Mouse (Mus musculus) midbrain, postnatal 0 days (tissue): ENCODE measurements around the gene Blzf1. TPM values are rescaled to one million over a fixed set of nuclear protein-coding genes. Genes with fewer than 3 reads are reported as not detected.
A peak's percentile ranks its signal among the peaks of the same experiment; 100 is the strongest.

Experiments
- ATAC-seq: fragments of 200-750 bp; cut with Nextera tagmentation; 2 replicates; pipeline ENCODE4 v1.8.0; 2017; ENCODE audit warnings: moderate number of reproducible peaks, mild to moderate bottlenecking, moderate TSS enrichment, moderate library complexity; ENCODE audit not compliant: low FRiP score
- DNase-seq: peaks from one replicate; pipeline ENCODE4 v3.0.0-alpha.2; 2015; ENCODE audit warnings: low spot score
- H3K27ac ChIP-seq: fragments of 300-500 bp; sonication (generic); 2 replicates; pipeline ENCODE4 v1.5.1; 2014; ENCODE audit warnings: low read depth, mild to moderate bottlenecking, low read length, mixed read lengths
- H3K27me3 ChIP-seq: fragments of 300-500 bp; sonication (generic); 2 replicates; pipeline ENCODE4 v1.6.1; 2014; ENCODE audit warnings: low read length, control low read depth, mixed read lengths; ENCODE audit not compliant: insufficient read depth
- H3K36me3 ChIP-seq: fragments of 300-500 bp; sonication (generic); 2 replicates; pipeline ENCODE4 v1.6.1; 2014; ENCODE audit warnings: low read length, control low read depth, mixed read lengths; ENCODE audit not compliant: insufficient read depth
- H3K4me1 ChIP-seq: fragments of 300-500 bp; sonication (generic); 2 replicates; pipeline ENCODE4 v1.6.1; 2014; ENCODE audit warnings: mild to moderate bottlenecking, control low read depth, antibody characterized with exemption, low read length, mixed read lengths; ENCODE audit not compliant: insufficient read depth
- H3K4me2 ChIP-seq: fragments of 300-500 bp; sonication (generic); 2 replicates; pipeline ENCODE4 v1.6.1; 2014; ENCODE audit warnings: low read depth, mild to moderate bottlenecking, low read length, mixed read lengths; ENCODE audit not compliant: poor library complexity, severe bottlenecking
- H3K4me3 ChIP-seq: fragments of 300-500 bp; sonication (generic); 2 replicates; pipeline ENCODE4 v1.5.1; 2014; ENCODE audit warnings: low read depth, mild to moderate bottlenecking, low read length, moderate library complexity
- H3K9ac ChIP-seq: fragments of 300-500 bp; sonication (generic); replicated peaks from 2 replicates; pipeline ENCODE4 v1.6.1; 2014; ENCODE audit warnings: mild to moderate bottlenecking, low read length, moderate library complexity, mixed read lengths; ENCODE audit not compliant: poor library complexity, severe bottlenecking
- H3K9me3 ChIP-seq: fragments of 300-500 bp; sonication (generic); 2 replicates; pipeline ENCODE4 v1.6.1; 2016; ENCODE audit warnings: low read length, control low read depth
- CTCF ChIP-seq: IDR thresholded peaks from 2 replicates; pipeline ENCODE4 v1.5.1; 2016; ENCODE audit warnings: antibody characterized with exemption, mild to moderate bottlenecking
- WGBS: fragments of 180-500 bp; shearing (Covaris S2); extraction: QIAGEN DNeasy Blood & Tissue Kit; methylation state at CpG from one replicate; pipeline ENCODE4 v1.1.7; 2014; 5-methylcytosine and 5-hydroxymethylcytosine counted together
- polyA plus RNA-seq: library from polyadenylated mRNA; unstranded; fragments of >200 nt; fragmentation: Nextera tagmentation; extraction: Ambion mirVana; gene quantifications from 2 replicates; pipeline ENCODE4 v1.2.1, GENCODE M21; 2015
- total RNA-seq: library from RNA; depleted of rRNA; stranded (reverse); fragments of >200 nt; gene quantifications from 2 replicates; pipeline ENCODE4 v1.2.3, GENCODE M21; 2014

The Blzf1 gene
- total and polyA plus RNA-seq, 2 experiments from 2014 or later = 16.7 to 22.5 TPM

- H3K4me3 ChIP-seq = no peak overlapping the region
- peak; percentile 41 for TF ChIP-seq CTCF
- 92% methylated on average over 5 of the region's 5 CpGs for WGBS
- H3K27ac ChIP-seq = no peak overlapping the region
- no peaks in the 10 kb centered on the region for H3K27me3 ChIP-seq
- no peak overlapping the region for H3K4me2 ChIP-seq
- no peaks in the 10 kb centered on the region for H3K9me3 ChIP-seq
- peaks cover 34% of the 10 kb centered on the region for H3K36me3 ChIP-seq
- H3K9ac ChIP-seq = no peak overlapping the region
- H3K4me1 ChIP-seq = no peaks in the 10 kb centered on the region
- DNase-seq (no peak), ATAC-seq (no peak)
Observed at GRCm38 (mm10) chr1:164292040-164292439, 15.2 kb downstream of the Blzf1 start.

GRCm38 (mm10) chr1:164287406-164287805, 19.9 kb downstream of the Blzf1 start:
- Histone ChIP-seq H3K9ac (no peak overlapping the region), H3K4me1 (no peaks in the 10 kb centered on the region), H3K36me3 (peaks cover 32% of the 10 kb centered on the region; the same call in 1 of the 2 replicates), H3K4me2 (no peak overlapping the region), H3K9me3 (no peaks in the 10 kb centered on the region), H3K4me3 (no peak overlapping the region), H3K27ac (no peak overlapping the region), H3K27me3 (no peaks in the 10 kb centered on the region)
- 57% methylated on average over 15 of the region's 15 CpGs for WGBS
- ATAC-seq (peak; percentile 31; the same call in 1 of the 2 replicates), DNase-seq (peak; percentile 46)
- TF ChIP-seq CTCF = no peak

- Histone ChIP-seq H3K27ac (no peak overlapping the region), H3K4me3 (no peak overlapping the region), H3K36me3 (peaks cover 27% of the 10 kb centered on the region; the same call in 1 of the 2 replicates), H3K4me1 (no peaks in the 10 kb centered on the region), H3K27me3 (no peaks in the 10 kb centered on the region), H3K9me3 (no peaks in the 10 kb centered on the region), H3K9ac (no peak overlapping the region), H3K4me2 (no peak overlapping the region)
- no peak for DNase-seq
- WGBS = 90% methylated on average over 3 of the region's 3 CpGs
- ATAC-seq = no peak
- no peak for TF ChIP-seq CTCF
Observed at GRCm38 (mm10) chr1:164284007-164284406, 23.3 kb downstream of the Blzf1 start.

GRCm38 (mm10) chr1:164279332-164279731, 28.0 kb downstream of the Blzf1 start:
- Histone ChIP-seq H3K27me3 (no peaks in the 10 kb centered on the region), H3K4me3 (no peak overlapping the region), H3K27ac (no peak overlapping the region), H3K9me3 (no peaks in the 10 kb centered on the region), H3K4me2 (no peak overlapping the region), H3K9ac (no peak overlapping the region), H3K36me3 (peaks cover 20% of the 10 kb centered on the region; the same call in 1 of the 2 replicates), H3K4me1 (no peaks in the 10 kb centered on the region)
- no peak for ATAC-seq
- WGBS = 74% methylated on average over 4 of the region's 4 CpGs
- TF ChIP-seq CTCF = no peak
- DNase-seq = no peak

GRCm38 (mm10) chr1:164276552-164276951, 30.7 kb downstream of the Blzf1 start:
- no peak for TF ChIP-seq CTCF
- no peaks in the 10 kb centered on the region for H3K4me1 ChIP-seq
- no peak overlapping the region for H3K4me3 ChIP-seq
- no peak overlapping the region for H3K27ac ChIP-seq
- no peak overlapping the region for H3K4me2 ChIP-seq
- DNase-seq = no peak
- 0 out of 2 replicates have a peak, but pooled peaks cover 3% of the 10 kb centered on the region for H3K27me3 ChIP-seq
- ATAC-seq = no peak
- WGBS = 91% methylated on average over 3 of the region's 3 CpGs
- H3K9ac ChIP-seq = no peak overlapping the region
- no peaks in the 10 kb centered on the region for H3K9me3 ChIP-seq
- peaks cover 5% of the 10 kb centered on the region; the same call in 1 of the 2 replicates for H3K36me3 ChIP-seq

GRCm38 (mm10) chr1:164275455-164275954, 31.8 kb downstream of the Blzf1 start, which contains the start of gene Ccdc181:
Gene Ccdc181 (plus strand): TSS chr1:164275585.
- DNase-seq (peak; percentile 97), ATAC-seq (peak; percentile 100)
- 1% methylated on average over 31 of the region's 31 CpGs for WGBS
- peak within 1 kb of the TSS; percentile 61 for H3K4me2 ChIP-seq
- H3K4me1 ChIP-seq = no peaks in the 10 kb centered on the region
- H3K9me3 ChIP-seq = no peaks in the 10 kb centered on the region
- 0 out of 2 replicates have a peak, but pooled peaks cover 3% of the 10 kb centered on the region for H3K27me3 ChIP-seq
- no peak; the same call in 1 of the 2 replicates for TF ChIP-seq CTCF
- H3K27ac ChIP-seq = peak within 1 kb of the TSS; percentile 88
- peaks cover 1% of the 10 kb centered on the region; the same call in 1 of the 2 replicates for H3K36me3 ChIP-seq
- H3K4me3 ChIP-seq = peak within 1 kb of the TSS; percentile 68
- peak within 1 kb of the TSS; percentile 71 for H3K9ac ChIP-seq
